Mouse (Mus musculus) CH12.LX (cell line): ENCODE results near the gene Dok5. TPM values are rescaled to one million over a fixed set of nuclear protein-coding genes. Genes with fewer than 3 reads are reported as not detected.

ENCODE experiments used
- DNase-seq: peaks from one replicate; pipeline ENCODE4 v3.0.0-alpha.2; 2013; ENCODE audit errors: extremely low read depth
- H3K27ac ChIP-seq: 2 replicates; pipeline ENCODE4 v1.5.1; 2012; ENCODE audit warnings: low read depth, mild to moderate bottlenecking, control low read depth, moderate library complexity; ENCODE audit not compliant: insufficient read depth
- H3K27me3 ChIP-seq: replicated peaks from 2 replicates; pipeline ENCODE3; 2012; ENCODE audit warnings: inconsistent platforms
- H3K36me3 ChIP-seq, 2 experiments: replicated peaks in 1 of 2; 2 replicates each; pipeline versions ENCODE3 to v1.6.1; 2012; ENCODE audit warnings: inconsistent platforms in 1 of 2, low read length in 1 of 2, mild to moderate bottlenecking in 1 of 2, mixed read lengths in 1 of 2, moderate library complexity in 1 of 2; ENCODE audit not compliant: control insufficient read depth in 1 of 2, insufficient read depth in 1 of 2
- H3K4me1 ChIP-seq, 2 experiments: 2 replicates each; pipeline ENCODE4 v1.6.1; 2012; ENCODE audit warnings: inconsistent platforms in 1 of 2, moderate library complexity in 1 of 2; ENCODE audit not compliant: insufficient read depth in 2 of 2, control insufficient read depth in 1 of 2
- H3K4me2 ChIP-seq: 2 replicates; pipeline ENCODE4 v1.6.1; 2012; ENCODE audit warnings: low read depth, mild to moderate bottlenecking, control low read depth; ENCODE audit not compliant: poor library complexity, insufficient read depth, severe bottlenecking
- H3K4me3 ChIP-seq, 3 experiments: fragments of 150-350 bp in 1 of 3; sonication (generic) in 1 of 3; replicated peaks in 1 of 3; 2 replicates each; pipeline versions ENCODE3 to v1.5.1; 2011 to 2012; ENCODE audit warnings: low read depth in 2 of 3, low read length in 2 of 3, mild to moderate bottlenecking in 2 of 3, moderate library complexity in 2 of 3, control low read depth in 1 of 3, improper control_type of control experiment in 1 of 3, inconsistent platforms in 1 of 3, mixed read lengths in 1 of 3; ENCODE audit not compliant: poor library complexity in 1 of 3
- H3K79me2 ChIP-seq: replicated peaks from 2 replicates; pipeline ENCODE4 v1.6.1; 2012; ENCODE audit warnings: mild to moderate bottlenecking, moderate library complexity; ENCODE audit not compliant: control insufficient read depth, poor library complexity, insufficient read depth, severe bottlenecking; ENCODE audit errors: extremely low read depth
- H3K9ac ChIP-seq: 2 replicates; pipeline ENCODE4 v1.6.1; 2012; ENCODE audit warnings: low read depth, mild to moderate bottlenecking, control low read depth, moderate library complexity; ENCODE audit not compliant: insufficient read depth
- H3K9me3 ChIP-seq: replicated peaks from 2 replicates; pipeline ENCODE3; 2012; ENCODE audit warnings: low read length, inconsistent platforms, mixed read lengths
- E2F4 ChIP-seq: IDR thresholded peaks from 2 replicates; pipeline ENCODE4 v1.6.1; 2011; ENCODE audit warnings: low read depth, low read length, improper control_type of control experiment; ENCODE audit not compliant: insufficient replicate concordance
- ELF1 ChIP-seq: IDR thresholded peaks from 2 replicates; pipeline ENCODE4 v1.6.1; 2014; ENCODE audit warnings: low read depth, mild to moderate bottlenecking, inconsistent platforms, low read length, improper control_type of control experiment
- EP300 ChIP-seq: IDR thresholded peaks from 2 replicates; pipeline ENCODE4 v1.6.1; 2011; ENCODE audit warnings: low read length, improper control_type of control experiment
- GABPA ChIP-seq: IDR thresholded peaks from 2 replicates; pipeline ENCODE4 v1.6.1; 2012; ENCODE audit warnings: low read depth, low read length, improper control_type of control experiment, inconsistent platforms; ENCODE audit not compliant: insufficient replicate concordance
- KAT2A ChIP-seq: IDR thresholded peaks from 2 replicates; pipeline ENCODE4 v1.6.1; 2012; ENCODE audit warnings: low read length, improper control_type of control experiment, inconsistent platforms; ENCODE audit not compliant: insufficient replicate concordance
- MAX ChIP-seq: IDR thresholded peaks from 2 replicates; pipeline ENCODE4 v1.6.1; 2011; ENCODE audit warnings: low read length, improper control_type of control experiment
- MAZ ChIP-seq: IDR thresholded peaks from 2 replicates; pipeline ENCODE4 v1.6.1; 2012; ENCODE audit warnings: low read depth, mild to moderate bottlenecking, inconsistent platforms, low read length, improper control_type of control experiment, moderate library complexity
- MEF2A ChIP-seq: IDR thresholded peaks from 2 replicates; pipeline ENCODE4 v1.6.1; 2014; ENCODE audit warnings: low read depth, mild to moderate bottlenecking, inconsistent platforms, low read length, improper control_type of control experiment, borderline replicate concordance
- MXI1 ChIP-seq: IDR thresholded peaks from 2 replicates; pipeline ENCODE4 v1.6.1; 2011; ENCODE audit warnings: mild to moderate bottlenecking, low read depth, low read length, improper control_type of control experiment
- NRF1 ChIP-seq: IDR thresholded peaks from 2 replicates; pipeline ENCODE4 v1.6.1; 2014; ENCODE audit warnings: low read depth, mild to moderate bottlenecking, inconsistent platforms, low read length, improper control_type of control experiment, moderate library complexity
- PAX5 ChIP-seq: IDR thresholded peaks from 2 replicates; pipeline ENCODE4 v1.6.1; 2012; ENCODE audit warnings: low read length, inconsistent platforms, mixed read lengths
- POLR2AphosphoS2 ChIP-seq: IDR thresholded peaks from 2 replicates; pipeline ENCODE4 v1.6.1; 2011; ENCODE audit warnings: low read depth, low read length, improper control_type of control experiment
- TBP ChIP-seq: conservative IDR thresholded peaks from 2 replicates; pipeline ENCODE4 v1.6.1; 2011; ENCODE audit warnings: low read depth, low read length, improper control_type of control experiment
- TCF12 ChIP-seq: IDR thresholded peaks from 2 replicates; pipeline ENCODE4 v1.6.1; 2014; ENCODE audit warnings: low read depth, mild to moderate bottlenecking, inconsistent platforms, low read length, improper control_type of control experiment
- USF1 ChIP-seq: IDR thresholded peaks from 2 replicates; pipeline ENCODE4 v1.6.1; 2014; ENCODE audit warnings: low read depth, mild to moderate bottlenecking, inconsistent platforms, low read length, improper control_type of control experiment
- USF2 ChIP-seq: conservative IDR thresholded peaks from 2 replicates; pipeline ENCODE4 v1.6.1; 2011; ENCODE audit warnings: low read depth, low read length, improper control_type of control experiment
- ZC3H11A ChIP-seq: IDR thresholded peaks from 2 replicates; pipeline ENCODE4 v1.6.1; 2012; ENCODE audit warnings: low read depth, mild to moderate bottlenecking, inconsistent platforms, low read length, improper control_type of control experiment
- ZMIZ1 ChIP-seq: IDR thresholded peaks from 2 replicates; pipeline ENCODE4 v1.6.1; 2012; ENCODE audit warnings: low read depth, mild to moderate bottlenecking, inconsistent platforms, low read length, improper control_type of control experiment
- dilution Hi-C: fragments of 300-500 bp; cut with MboI; formaldehyde crosslinking; loops from 2 replicates; pipeline ENCODE4 v1.14.3; 2020; ENCODE audit warnings: low sequenced_read_pairs; ENCODE audit not compliant: extremely low pct_unique_long_range_greater_than_20kb, extremely low pct_ligation_motif_present
- in situ Hi-C: fragments of 300-500 bp; cut with MboI; formaldehyde crosslinking; loops from 3 replicates; pipeline ENCODE4 v1.14.3; 2019; ENCODE audit warnings: low sequenced_read_pairs, low pct_ligation_motif_present, low pct_unique_long_range_greater_than_20kb, mixed read lengths
- polyA plus RNA-seq: library from polyadenylated mRNA; unstranded; fragments of >175 nt; gene quantifications from 2 replicates; pipeline ENCODE4 v1.2.1, GENCODE M21; 2012; ENCODE audit warnings: low read depth; ENCODE audit not compliant: insufficient read length
- total RNA-seq, 2 experiments: library from RNA; depleted of rRNA; stranded (reverse); fragments of 300-350 nt in 1 of 2; fragments of >200 nt in 1 of 2; gene quantifications; 2 replicates each; pipeline ENCODE4 v1.2.3; 2012 to 2014

Gene Dok5
- not detected in 2 replicates for total RNA-seq (2012; rRNA removed)
- total RNA-seq (2014; rRNA removed), result not detected in 2 replicates
- polyA plus RNA-seq, result not detected in 2 replicates

- no peak within 1 kb of the TSS for H3K4me3 ChIP-seq
- H3K27ac ChIP-seq, result no peak within 1 kb of the TSS
- no peak for TF ChIP-seq TBP
- no peak for TF ChIP-seq E2F4
- TF ChIP-seq GABPA, result no peak
- no peak for TF ChIP-seq ELF1
- TF ChIP-seq NRF1, result no peak
- no peak for TF ChIP-seq MAX
- no peak for TF ChIP-seq TCF12
- no peak for TF ChIP-seq EP300
- TF ChIP-seq PAX5, result no peak
- TF ChIP-seq ZMIZ1, result no peak
- no peak for TF ChIP-seq ZC3H11A
- no peak for TF ChIP-seq KAT2A
- TF ChIP-seq USF1, result no peak
- no peak for TF ChIP-seq MAZ
- no peak for TF ChIP-seq POLR2AphosphoS2
- no peak for TF ChIP-seq MEF2A
- no peak for TF ChIP-seq USF2
- TF ChIP-seq MXI1, result no peak
- DNase-seq, result no peak
- H3K4me2 ChIP-seq, result no peak within 1 kb of the TSS
- H3K9ac ChIP-seq, result no peak within 1 kb of the TSS
- no peaks in the 10 kb centered on the region for H3K4me1 ChIP-seq
- no peaks in the 10 kb centered on the region for H3K36me3 ChIP-seq
- no peaks in the 10 kb centered on the region for H3K79me2 ChIP-seq
- in situ Hi-C loops (no loop called here), dilution Hi-C loops (no loop called here)
- no peaks in the 10 kb centered on the region for H3K27me3 ChIP-seq
- peaks cover 71% of the 10 kb centered on the region for H3K9me3 ChIP-seq
These were observed at the start of gene Dok5 for GRCm38 (mm10) chr2:170731632-170732561. Gene Dok5 (plus strand): TSS chr2:170731807.

- Histone ChIP-seq H3K36me3 (no peaks in the 10 kb centered on the region), H3K27me3 (no peaks in the 10 kb centered on the region), H3K79me2 (no peaks in the 10 kb centered on the region), H3K4me2 (no peak overlapping the region), H3K27ac (no peak overlapping the region), H3K4me1 (no peaks in the 10 kb centered on the region), H3K9ac (no peak overlapping the region), H3K9me3 (peaks cover 70% of the 10 kb centered on the region), H3K4me3 (no peak overlapping the region)
- TF ChIP-seq USF1, result no peak
- DNase-seq, result no peak
- in situ Hi-C loops (no loop called here), dilution Hi-C loops (no loop called here)
These were observed 48.2 kb upstream of the Dok5 start for GRCm38 (mm10) chr2:170683385-170683784.
